Mouse (Mus musculus) right cerebral cortex, postnatal 36 days (tissue): ENCODE results near the gene Tbc1d2b.

ENCODE experiments used
- DNase-seq, 2 experiments: peaks; one replicate each; pipeline ENCODE4 v3.0.0; 2022; ENCODE audit warnings: low spot score in 2 of 2, mixed read lengths in 1 of 2

Tbc1d2b gene

DNA sequence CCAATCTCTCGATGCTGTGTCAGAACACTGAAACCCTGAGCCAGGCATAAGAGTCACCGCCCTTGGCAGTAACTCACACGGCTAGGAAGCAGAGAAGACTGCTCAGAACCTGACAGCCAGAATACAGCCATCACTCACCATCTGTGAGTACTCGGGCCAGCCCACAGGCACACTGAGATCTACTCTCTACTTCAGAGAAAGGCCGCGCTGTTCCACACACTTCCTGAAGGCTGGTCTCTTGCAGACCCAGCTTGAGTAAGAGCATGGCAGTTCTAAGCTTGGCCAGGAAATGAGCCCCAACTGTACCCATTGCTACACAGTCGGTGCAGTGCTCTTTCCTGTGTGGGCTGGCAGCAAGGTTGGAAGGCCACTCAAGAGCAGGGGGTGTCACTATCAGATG is 27.7 kb downstream of the Tbc1d2b start:
- DNase-seq, result no peak

GRCm38 (mm10) chr9:90242291-90242690 is 28.3 kb downstream of the Tbc1d2b start:
- DNase-seq, result no peak

- DNase-seq, result no peak
Observed at GRCm38 (mm10) chr9:90241618-90242017, 29.0 kb downstream of the Tbc1d2b start.

DNA sequence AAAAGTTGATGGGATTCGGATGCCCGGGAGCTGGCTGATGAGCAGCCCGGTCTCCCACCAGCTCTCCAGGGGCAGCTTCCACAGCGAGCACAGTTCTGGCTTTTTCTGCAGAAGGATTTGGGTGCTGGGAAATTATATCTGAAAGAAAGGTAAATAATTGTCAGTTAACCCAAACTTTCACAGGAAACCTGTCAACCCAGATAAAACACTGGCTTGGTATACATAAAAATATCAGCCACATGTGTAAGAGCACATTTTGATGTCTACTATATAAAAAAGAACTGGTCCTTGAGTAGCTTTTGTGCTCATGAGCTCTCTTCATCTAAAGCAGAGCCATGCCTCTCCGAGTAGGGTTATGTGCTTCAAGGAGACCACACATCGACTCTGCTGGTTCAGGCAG is 29.6 kb downstream of the Tbc1d2b start:
- DNase-seq, result no peak

DNA sequence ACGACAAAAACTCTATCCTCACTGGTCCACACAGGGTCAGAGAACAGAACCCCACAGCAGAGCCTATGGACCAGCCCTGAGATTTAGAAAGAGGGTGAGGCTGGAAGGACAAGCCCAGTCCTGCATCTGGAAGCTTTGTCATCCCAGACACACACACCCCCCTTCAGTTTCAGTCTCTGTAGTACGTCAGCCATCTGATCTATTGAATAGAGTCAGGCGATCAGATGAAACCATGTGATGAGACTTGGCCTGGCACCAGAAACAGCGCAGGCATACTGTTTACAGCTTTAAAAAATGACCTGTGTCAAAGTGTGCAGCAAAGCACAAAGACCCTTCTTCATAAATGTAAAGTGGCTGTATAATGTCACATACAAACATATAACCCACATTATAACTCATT is 30.0 kb downstream of the Tbc1d2b start:
- no peak for DNase-seq

DNA sequence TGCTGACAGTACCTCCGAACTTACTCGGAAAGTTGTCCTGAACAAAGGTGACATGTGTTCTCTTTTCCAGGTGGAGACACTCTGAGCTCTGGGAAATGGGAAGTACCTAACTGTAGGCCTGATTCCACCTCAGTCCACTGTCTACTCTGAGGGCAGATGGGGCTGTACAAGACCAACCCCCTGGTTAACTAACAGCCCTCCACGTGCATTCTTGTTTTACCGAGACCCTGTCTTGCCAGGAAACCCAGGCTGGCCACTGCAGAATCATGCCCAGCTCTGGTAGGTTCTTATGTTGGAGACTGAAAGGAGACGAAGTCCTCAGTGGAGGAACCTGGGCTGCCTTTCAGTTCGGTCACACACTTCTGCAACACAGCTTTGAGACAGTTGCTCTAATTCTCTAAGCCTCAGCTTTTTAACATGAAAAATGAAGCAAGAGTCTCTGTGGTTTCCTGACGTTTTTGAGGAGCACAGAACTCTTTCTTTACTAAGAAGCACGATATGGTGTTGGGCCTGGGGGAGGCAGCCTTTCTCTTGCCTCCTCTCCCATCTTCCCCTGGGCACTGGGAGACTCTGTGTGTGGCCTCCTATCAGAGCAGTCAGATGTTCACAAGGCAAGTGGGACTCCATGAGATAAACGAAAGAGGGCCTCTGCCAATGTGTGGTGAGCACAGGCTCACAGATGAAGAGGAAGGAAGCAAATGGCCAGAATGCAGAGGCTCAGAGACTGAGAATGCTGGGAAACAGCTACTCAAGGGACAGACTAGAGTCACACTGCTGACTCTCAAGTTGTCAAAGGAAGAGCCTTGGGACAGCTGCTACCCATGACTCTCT is 33.2 kb downstream of the Tbc1d2b start:
- no peak for DNase-seq

DNA sequence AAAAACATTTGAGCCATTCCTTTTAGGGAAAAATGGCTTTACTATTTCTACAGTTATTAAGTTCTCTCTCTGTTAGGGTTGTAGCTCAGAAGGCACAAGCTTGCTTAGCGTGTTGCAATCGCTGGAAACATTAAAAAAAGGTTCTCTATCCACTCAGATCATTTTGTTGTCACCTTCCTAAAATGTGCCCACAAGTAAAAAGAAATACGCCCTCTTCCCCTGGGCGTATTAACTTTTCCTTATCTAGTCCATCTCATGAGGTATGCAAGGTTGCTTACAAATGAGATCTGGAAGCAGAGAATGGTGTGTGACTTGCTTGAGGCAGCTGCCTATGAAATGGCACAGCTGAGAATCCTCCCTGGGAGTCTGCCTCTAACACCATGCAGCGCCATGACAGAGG is 33.8 kb downstream of the Tbc1d2b start:
- DNase-seq, result no peak

DNA sequence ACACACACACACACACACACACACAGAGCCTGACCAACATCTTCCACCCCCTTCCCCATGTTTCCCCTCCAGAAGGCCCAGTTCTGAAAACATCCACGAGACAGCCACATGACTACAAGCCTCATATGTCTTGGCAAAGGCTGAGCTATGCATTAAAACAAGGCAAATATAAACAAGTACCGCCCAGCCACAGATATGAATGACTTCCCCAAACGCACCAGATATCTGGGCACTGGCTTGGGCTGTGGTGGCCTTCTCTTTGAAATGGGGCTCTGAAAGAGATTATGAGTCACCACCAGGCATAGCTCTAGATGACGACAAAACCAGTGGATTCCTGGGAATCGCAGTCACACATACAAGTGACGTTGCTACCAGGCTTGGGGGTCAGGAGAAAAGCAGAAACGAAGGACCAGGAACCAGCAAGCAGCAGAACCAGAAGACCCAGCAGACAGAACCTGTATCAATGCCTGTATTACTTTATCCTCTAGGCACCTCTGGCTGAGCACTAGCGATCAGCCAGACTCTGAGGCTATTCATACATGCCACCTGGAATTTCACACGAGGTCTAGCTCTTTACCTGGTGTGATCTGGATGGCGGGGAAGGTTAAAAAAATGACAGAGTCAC is 35.2 kb downstream of the Tbc1d2b start:
- no peak for DNase-seq

- DNase-seq, result no peak
Observed at GRCm38 (mm10) chr9:90234786-90235185, 35.8 kb downstream of the Tbc1d2b start.

DNA sequence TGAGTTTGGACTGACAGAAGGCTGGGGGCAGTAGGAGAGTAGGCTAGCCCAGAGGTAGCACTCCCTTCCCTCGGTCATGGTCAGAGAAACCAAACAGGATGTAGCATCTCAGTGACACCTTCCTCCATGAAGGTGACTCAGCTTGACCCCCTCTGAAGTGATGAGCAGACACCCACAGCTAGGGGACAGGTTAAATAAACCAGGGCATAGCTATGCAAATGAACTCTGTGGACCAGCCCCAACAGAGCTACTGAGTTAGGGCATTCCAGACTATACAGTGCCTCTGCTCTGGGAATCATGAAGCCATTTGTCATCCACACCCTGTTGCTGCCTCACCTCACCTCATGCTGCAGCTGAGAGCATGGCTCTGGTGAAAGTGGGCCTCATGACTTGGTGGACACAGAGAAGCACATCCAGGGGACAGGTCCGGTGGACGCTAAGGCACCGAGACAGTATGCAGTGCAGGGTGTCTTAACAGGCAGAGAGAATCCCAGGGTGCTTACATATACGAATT is 36.6 kb downstream of the Tbc1d2b start:
- DNase-seq, result no peak

DNA sequence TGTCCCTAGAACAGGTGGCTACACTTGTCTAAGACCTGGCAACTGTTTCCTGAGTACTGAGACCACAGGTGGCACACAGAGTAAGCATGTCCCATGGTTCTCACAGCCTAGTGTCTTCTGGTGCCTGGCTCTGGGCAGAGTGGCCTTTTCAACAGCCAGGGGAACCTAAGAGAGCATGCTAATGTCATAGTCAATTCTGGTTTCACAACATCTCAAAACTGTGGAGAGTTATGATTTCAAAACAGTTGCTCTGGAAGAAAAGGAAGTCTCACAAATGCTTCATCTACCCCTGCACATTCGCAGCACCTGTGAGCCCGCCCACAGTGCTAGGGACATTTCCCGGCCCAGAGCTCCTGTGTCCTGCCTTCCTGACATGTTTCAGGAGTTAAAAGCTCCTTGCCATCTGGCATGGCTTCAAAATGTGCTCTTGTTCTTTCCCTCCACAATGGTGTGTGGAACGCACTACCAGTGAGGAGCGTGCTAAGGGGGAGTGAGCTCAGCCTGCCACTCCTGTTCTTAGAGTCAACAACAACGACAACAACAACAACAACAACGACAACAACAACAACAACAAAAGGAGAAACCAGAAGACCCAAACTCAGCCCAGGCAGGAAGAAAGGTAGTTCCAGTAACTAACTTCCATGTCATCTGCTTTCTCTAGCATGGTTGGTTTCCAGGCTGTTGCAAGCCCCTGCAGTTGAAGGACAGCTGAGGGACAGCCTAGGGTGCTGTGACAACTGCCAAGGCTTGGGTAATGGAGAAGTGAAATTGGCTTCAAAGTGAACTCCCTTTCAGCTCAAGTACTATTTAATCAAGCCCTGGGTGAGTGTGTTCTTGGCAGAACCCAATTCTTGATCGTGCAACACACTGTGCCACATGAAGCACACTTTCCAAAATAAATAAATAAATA is 37.6 kb downstream of the Tbc1d2b start:
- DNase-seq, result no peak

DNA sequence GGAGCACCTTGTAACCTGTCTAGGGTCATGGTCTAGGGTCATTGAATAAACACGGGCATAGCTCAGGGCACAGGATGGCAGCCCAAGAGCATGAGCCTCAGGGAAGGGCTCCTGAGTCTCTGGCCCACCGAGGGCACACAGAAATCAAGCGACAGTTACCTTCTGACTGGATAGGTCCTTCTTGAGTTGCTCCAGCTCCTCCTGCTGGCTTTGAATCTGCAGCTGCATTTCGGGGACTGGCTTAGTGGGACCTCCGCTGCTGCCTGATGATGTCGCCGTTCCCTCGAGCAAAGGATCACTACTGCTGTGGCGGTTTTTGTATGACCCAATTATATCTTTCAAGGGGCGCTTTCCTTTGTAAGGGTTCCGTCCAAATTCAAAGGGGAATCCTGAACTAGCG is 43.4 kb downstream of the Tbc1d2b start:
- DNase-seq, result no peak

GRCm38 (mm10) chr9:90226742-90227096 is 43.9 kb downstream of the Tbc1d2b start:
- DNase-seq, result no peak

- DNase-seq, result peak in 1 of 2 experiments; percentile 30
Observed at GRCm38 (mm10) chr9:90226081-90226741, 44.4 kb downstream of the Tbc1d2b start.

- no peak for DNase-seq
Observed at GRCm38 (mm10) chr9:90222275-90222674, 48.3 kb downstream of the Tbc1d2b start.

DNA sequence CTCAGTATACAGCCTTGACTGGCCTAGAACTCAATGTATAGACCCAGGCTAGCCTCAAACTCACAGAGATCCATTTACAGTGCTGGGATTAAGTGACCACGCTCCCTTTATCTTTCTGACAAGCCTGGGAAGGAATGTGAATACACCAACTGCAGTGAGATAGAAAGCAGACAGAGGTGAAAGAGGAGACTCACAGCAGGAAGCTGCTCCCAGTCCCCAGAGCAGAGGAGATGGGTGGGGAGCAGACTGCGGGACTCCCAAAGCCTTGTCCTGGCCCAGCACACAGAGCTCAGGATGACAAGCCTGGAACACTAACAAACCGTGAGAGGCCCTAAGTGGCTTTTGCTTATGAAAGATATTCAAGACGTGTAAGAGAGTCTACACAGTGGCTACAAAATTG is 53.1 kb downstream of the Tbc1d2b start:
- DNase-seq, result no peak

DNA sequence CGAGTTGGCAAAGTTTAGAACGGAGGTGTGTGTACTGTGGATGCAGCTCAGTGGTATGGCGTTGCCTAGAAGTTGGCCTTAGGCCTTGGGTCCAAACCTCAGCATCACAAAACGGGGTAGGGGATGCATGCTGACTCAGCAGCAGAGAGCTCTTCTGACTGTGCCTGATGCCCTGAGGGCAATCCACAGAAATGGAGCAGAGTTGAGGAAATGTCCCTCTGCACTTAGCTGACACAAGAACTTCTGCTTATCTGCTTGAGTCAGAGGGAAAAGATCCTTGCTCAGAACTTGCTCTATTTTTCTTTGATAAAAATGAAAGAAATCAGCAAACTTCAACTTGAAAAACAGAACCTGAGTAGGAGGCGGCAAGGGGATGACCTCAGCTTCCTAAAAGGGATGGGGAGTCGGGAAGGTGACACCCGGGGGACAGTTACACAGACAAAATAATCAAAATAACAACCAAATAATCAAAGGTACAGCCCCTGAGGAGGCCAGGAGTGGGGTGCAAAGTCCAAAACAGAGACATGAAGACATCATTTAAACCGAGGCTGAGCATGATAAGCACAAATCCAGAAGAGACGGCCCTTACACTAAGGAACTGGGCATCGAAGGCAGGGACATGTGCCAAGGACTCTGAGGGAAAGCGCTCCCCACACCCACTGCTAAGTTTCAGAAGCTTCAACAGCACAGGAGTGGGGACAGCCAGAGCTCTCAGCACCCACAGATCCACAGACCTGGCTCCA is 54.2 kb downstream of the Tbc1d2b start:
- no peak for DNase-seq

- DNase-seq, result no peak
Observed at GRCm38 (mm10) chr9:90213127-90213526, 57.5 kb downstream of the Tbc1d2b start.

- DNase-seq, result no peak
Observed at GRCm38 (mm10) chr9:90208655-90209054, 61.9 kb downstream of the Tbc1d2b start.

DNA sequence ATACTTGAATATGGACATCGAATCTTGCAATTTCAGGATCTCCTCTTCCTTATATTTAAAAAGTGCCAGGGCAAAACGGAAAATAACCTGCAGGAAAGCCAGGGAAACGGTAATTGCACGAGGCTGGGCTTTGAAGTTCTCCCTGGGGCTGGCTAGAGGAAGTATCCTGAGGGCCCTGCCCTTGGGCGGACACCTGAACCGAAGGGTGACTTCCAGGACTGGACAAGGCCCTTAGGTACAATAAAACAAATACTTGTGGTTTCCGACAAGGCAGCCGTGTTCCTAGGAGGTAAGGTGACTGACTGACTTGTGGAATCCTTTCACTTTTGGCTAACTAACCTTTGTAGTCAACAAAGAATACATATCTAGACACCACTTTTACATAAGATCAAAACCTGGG is 62.8 kb downstream of the Tbc1d2b start:
- DNase-seq, result no peak

- DNase-seq, result peak; percentile 52 to 63
Observed at GRCm38 (mm10) chr9:90206500-90206899, 64.1 kb downstream of the Tbc1d2b start.
